1 mouse cellular context compared by ENCODE assay signal in genomic region chr1:120368138-120368537, GRCm38 (mm10).
TF ChIP-seq lines count a peak whose summit lies in the region.

No protein-coding gene starts in this region.

TF ChIP-seq in CH12.LX, 34 proteins besides CTCF, POLR2A, EP300 and RAD21 (continued from another document):
- TF ChIP-seq MXI1 (IDR thresholded peaks at IDR 0.05; ENCODE audit: low read depth, low read length) = no peak
- TF ChIP-seq MAFK (IDR thresholded peaks at IDR 0.05; ENCODE audit: insufficient replicate concordance, low read length) = no peak
- no peak for TF ChIP-seq SIN3A (IDR thresholded peaks at IDR 0.05; ENCODE audit: low read length)
